Mouse (Mus musculus) ovary, postnatal 14 days (tissue): Measurements from ENCODE around the gene Slit3.

Experiments used
- DNase-seq: peaks from one replicate; pipeline ENCODE4 v3.0.0; 2022; ENCODE audit warnings: low spot score

Gene Slit3

GRCm38 (mm10) chr11:35198537-35199088, 77.6 kb downstream of the Slit3 start:
- no peak for DNase-seq

DNA sequence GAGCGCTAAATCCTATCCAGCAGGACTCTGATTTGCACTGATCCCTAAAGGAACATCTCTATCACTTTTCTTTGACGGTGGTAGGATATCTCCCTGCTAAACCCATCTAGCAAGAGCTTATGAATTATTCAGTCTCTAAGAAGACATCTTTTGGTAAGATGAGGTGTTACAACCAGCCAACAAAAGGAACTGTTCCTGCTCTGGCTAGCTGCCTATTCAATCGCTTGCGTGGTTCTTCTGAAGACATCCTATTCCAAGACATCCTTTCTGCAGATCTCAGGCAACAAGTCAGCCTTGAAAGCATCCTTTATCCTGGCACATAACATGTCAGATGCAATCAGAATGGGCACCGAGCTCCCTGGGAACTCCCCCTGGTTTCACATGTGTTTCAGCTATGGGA, 81.3 kb downstream of the Slit3 start:
- no peak for DNase-seq

DNA sequence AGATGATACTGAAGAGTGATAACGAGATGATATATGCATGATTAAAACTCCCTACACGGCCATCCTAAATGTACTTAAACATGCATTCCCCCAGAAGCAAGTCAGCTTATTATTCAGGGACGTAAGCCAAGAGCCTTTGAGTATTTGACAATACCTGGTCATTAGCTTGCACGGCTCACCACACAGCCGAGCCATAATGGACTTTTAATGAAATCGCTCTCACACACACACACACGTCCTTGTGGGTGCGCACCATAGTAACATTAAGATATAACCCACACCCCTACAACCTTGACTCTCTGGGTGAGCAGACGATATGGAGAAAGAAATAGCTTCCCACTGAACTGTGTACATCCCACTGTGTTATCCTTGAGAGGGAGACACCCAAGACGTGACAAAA, 82.6 kb downstream of the Slit3 start:
- DNase-seq, result no peak

DNA sequence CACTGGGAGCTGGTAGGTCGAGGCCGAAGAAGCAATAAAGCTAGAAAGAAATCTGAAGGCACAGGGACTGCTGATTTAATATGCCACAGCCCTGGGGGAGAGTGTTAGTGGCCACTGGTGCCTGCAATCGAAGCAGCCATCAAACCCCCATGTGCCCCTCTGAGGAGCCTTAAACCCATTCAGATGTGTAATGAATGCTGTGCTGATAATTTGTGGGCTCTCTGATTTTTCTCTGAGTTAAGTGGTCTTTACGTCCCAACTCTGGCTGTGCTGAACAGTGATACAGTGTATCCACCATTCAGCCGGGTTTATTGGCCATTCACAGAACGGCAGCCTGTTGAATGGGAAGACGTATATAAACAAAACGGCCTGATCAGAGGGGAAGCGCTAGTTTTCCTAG, 83.1 kb downstream of the Slit3 start:
- DNase-seq, result no peak

- DNase-seq, result no peak
These were observed 90.0 kb downstream of the Slit3 start for GRCm38 (mm10) chr11:35210728-35211682.

DNA sequence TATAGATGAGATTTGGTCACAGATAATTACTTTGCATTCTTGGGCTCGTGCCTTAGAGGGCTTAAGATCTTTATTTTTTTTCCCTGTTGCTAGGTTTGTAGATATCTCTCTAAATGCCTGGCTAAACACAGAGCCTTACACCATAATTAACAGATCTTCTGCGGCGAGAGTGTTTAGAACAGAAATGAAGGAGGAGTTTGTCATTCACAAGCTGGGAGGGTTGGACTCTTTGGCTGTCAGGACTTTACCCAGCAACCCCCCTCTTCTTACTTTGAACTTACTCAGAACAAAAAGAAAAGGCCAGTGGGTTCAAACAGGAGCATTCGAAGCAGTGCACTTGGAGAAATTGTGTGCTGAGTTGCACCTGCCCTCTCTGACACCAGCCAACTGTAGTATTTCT, 103.0 kb downstream of the Slit3 start:
- no peak for DNase-seq

DNA sequence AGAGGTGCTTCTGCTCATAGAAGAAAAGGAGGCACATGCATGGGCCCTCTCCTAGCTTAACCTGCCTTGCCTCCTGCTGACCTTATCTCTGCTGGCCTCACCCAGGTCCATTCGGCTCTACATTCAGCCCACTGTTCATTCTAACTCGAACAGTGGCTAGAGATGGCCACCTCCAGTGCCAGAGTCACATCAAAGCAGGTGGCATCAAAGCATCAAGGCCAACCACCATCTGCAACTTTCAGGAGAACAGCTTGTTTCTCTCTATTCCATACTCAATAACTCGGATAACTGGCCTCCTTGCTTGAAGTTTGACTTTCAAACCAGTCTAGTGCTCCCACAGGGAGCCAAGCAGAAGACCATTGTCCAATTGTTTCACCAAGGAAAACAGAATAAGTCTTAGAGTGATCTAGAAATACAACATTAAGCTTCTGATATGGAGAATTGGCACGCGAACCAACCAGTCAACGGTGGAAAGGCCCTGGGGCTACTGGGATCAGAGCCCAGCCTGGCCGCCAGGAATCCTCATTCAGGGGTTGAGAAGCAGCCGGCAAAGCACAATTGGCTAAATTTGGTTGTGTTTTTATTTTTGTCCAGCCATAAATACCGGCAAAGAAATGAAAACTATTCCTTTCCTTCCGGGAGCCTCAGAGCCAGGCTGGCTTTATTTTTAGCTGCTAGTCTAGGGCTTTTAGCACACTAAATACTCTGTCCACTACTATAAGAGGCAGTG, 110.5 kb downstream of the Slit3 start:
- no peak for DNase-seq

- DNase-seq, result no peak
These were observed 111.3 kb downstream of the Slit3 start for GRCm38 (mm10) chr11:35232321-35232720.

GRCm38 (mm10) chr11:35241379-35241778, 120.4 kb downstream of the Slit3 start:
- no peak for DNase-seq

GRCm38 (mm10) chr11:35243597-35243996, 122.6 kb downstream of the Slit3 start:
- no peak for DNase-seq

DNA sequence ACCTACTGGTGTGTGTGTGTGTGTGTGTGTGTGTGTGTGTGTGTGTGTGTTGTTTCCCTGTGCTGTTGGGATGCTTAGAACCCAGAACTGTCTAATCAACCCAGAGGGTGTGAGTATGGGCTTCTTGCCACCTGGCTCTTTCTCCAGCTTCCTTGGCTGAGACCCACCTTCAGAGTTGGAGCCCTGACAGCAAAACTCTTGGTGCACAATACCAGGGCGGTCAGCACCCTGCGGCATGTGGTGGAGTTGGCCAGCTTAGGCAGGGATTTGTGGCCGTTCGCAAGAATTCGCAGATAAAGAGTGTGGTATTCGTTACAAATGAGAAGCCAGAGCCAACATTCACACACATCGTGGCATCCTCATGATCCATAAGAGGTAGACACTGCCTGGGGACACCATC, 123.5 kb downstream of the Slit3 start:
- no peak for DNase-seq

DNA sequence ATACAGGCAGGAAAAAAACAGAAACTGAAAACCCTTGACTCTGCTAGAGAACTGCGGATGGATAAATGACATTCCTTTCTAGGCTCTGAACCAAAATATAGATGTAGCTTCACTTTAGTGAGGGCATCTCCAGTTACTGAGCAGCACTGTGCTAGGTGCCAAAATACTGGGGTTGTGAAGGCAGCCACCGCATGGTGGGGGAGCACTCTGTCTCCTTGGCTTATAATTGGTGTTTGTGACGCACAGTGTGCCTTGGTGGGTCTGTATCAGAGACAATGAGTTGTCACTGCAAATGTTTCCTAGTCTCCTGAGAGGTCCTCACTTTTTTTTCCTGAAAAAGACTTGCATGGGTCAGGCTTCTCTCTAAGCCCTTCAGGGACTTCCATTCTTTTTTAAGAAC, 125.6 kb downstream of the Slit3 start:
- DNase-seq, result no peak

DNA sequence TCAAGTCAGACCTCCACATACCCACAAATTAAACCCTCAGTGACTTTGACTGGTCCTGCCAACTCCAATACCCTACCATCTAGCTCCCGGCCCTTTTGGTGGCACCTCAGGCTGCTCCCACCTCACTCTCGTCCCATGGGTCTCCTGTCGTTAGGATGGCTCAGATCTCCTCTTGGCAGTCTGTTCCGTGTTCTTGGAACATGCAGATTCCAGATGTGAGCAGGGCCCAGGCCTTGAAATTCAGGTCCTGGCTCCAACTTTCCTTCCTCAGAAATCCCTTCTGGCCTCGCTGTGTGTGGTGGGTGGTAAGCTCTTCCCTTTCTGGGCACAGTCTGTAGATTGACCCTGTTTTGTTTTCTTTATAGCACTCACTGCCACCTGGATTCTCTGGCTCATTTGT, 127.1 kb downstream of the Slit3 start:
- no peak for DNase-seq

DNA sequence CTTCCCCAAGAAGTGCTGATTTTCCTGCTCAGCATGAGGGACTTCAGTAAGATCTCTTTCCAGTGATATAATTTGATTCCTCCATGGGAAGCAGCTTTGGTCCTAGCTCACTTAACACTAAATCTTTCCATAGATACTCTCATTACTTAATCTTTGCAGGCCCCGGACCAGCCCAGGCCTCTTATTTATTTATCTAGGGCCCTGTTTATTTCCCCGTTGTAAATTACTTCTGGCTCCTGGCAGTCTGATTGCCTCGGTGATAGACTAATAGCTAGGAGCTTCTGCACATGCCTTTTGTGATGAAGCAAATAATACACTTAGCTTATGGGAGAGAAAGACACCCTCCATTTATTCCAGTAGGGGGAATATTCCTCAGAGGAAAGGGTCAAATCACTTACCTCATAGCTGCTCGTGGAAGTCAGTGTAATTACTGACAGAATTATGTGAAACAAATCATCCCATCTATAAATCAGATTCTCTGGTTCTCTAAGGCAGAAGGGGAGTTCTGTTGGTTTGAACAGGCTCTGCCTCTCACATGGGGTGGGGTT, 129.9 kb downstream of the Slit3 start:
- no peak for DNase-seq

GRCm38 (mm10) chr11:35251910-35252309, 130.9 kb downstream of the Slit3 start:
- DNase-seq, result no peak

- no peak for DNase-seq
These were observed 136.3 kb downstream of the Slit3 start for GRCm38 (mm10) chr11:35257351-35257750.

DNA sequence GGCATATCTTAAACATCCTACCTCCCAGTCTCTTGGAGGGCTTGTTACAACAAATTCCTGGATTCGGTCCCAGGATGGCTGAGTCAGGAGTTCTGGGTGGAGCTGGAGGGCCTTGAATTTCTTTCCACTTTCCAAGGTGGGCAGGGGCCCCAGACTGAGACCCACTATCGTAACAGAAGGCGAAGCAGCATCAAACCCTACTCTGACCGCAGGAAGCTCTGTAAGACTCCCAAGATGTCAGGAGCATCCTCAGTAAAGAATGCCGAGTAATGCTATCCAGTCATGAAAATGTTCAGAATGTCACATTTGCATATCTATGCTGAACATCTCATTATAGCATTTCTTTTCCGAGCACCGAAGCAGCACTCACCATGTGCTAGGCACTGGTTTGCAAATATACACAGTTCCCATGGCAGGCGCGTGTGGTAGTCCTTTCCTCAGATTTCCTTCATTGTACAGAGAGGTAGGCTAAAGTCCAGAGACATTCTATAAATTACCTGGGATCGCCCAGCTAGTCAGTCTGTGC, 140.6 kb downstream of the Slit3 start:
- DNase-seq, result no peak

GRCm38 (mm10) chr11:35262289-35262941, 141.4 kb downstream of the Slit3 start:
- no peak for DNase-seq

DNA sequence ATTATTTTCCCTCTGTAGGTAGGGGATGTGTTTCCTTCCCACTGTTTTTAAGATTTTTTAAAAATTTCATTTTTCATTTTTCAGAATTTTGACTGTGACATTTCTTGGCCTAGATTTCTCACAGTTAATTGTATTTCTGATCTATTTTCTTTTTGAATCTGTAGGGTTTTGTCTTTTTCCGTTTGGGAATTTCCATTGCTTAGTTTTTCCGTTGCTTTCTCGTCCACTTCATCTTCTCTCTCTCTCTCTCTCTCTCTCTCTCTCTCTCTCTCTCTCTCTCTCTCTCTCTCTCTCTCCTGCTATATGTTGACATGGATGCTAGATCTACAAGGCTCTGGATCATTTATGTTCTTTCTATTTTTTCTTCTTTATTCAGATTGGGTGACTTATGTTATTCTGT, 143.7 kb downstream of the Slit3 start:
- no peak for DNase-seq

DNA sequence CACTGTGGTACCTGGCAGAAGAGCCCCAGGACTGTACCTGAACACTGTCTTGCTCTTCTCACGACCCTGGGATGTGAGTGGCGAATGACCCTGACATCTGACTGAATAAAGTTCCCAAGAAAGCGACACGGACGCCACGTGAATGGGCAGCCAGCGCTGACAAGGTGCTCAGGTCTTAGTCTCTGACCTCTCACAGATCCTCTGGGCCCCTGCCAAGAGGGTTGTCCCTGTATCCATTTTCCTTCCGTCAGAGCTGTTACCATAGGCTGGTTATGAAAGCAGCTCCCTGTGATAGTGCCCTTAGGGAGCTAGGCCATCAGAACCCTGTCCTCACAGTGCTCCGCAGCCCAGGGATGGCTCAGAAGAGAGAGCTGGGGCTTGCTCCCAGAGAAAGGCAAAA, 149.4 kb downstream of the Slit3 start:
- DNase-seq, result no peak

DNA sequence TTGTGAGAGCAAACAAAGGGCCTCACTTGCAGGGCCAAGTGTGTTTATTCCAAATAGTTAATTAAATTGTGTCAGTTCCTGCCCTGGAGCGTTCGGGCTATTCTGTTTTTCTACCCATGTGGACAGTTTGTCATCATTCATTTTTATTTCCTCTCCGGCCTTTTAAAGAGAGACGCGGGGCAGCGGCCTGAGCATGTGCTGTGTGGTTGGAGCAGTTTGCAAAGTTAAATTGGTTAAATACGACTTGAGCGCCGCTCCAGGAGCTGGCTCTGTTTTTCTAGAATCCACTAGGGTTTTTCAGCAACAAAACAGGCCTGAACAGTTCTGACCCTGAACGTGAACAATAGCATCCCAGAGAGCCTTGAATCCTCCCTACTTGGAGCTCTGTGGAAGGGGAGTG, 152.4 kb downstream of the Slit3 start:
- DNase-seq, result no peak

DNA sequence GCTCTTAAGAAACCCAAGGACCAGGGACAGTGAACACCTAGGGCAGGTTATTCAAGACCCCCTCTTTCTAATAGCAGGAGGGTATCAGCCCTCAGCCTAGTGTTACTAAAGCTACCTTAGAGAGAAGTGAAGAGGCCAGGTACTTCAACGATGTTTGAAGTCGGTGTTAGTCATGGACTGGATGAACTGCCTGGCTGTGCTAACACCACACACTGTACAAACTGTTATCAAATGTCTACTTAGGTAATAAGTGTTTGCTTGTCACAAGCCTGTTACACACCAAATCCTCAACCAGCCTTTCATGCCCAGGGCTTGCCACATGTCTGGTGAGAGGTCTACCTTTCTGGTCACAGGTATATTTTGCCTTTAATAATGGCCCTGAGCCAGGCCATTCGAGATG, 153.0 kb downstream of the Slit3 start:
- DNase-seq, result no peak
